Mouse (Mus musculus) left cerebral cortex, adult 9 months (tissue): ENCODE data around the gene Cela2a.

Experiments
- DNase-seq, 2 experiments: peaks; one replicate each; pipeline ENCODE4 v3.0.0; 2022; ENCODE audit warnings: low spot score in 2 of 2

Cela2a gene

DNA sequence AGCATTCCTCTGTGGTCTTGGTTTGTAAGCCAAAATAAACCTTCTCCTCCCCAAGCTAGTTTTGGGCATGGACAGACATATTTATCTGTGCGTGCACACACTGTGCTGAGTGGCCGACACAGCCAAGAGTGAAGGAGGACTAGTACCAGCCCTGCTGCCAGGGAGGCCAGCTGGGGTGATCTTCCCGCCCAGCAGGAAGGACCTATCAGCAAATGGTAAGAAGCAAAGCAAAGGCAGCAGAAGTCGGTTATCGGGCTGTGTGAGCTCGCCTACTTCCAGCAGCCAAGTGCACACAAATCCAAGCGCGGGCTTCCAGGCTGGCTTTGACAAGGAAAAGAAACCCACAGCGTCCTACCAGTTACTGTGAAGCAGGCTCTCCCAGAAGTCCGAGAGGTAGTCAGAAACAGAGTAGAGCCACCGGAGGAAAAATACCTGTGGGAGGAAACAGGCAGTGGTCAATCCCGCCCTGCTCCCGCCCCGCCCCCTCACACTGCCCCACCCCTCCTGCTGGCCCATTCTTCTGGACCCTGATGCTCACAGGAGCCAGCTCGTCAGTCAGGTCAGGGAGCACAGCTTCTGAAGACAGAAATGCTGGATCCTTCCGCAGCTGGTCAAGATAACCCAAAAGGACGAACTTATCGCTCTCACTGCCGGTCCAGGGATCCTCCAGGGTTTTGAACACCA is 58.5 kb downstream of the Cela2a start:
- DNase-seq, result peak in 1 of 2 experiments; percentile 33

DNA sequence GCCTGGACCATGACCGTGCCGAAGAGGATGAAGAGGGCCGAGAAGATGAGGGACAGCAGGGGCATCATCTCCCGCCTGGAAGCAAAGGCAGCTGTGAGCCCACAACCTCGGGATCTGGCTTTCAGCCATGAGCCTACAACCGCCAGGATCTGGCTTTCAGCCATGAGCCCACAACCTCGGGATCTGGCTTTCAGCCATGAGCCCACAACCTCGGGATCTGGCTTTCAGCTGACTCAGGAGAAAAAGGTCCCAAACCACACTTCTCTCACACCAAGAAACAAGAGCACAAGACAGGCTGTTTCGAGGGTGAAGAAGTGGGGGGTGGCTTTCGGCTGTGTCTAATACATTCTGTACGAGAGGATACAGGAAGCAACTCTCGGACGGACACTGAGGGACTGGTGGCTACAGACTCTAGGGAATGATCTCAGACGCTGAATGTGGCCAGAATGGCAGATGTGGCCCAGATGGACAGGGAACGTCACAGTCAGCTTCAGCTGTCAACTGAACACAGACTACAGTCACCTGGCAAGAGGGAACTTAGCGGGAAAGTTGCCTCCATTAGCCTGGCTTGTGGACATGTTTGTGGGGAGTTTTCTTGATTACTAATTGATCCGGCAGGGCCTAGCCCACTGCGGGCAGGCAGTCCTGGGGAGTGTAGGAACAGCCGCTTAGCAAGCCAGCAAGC is 59.1 kb downstream of the Cela2a start:
- peak in 1 of 2 experiments; percentile 56 for DNase-seq

DNA sequence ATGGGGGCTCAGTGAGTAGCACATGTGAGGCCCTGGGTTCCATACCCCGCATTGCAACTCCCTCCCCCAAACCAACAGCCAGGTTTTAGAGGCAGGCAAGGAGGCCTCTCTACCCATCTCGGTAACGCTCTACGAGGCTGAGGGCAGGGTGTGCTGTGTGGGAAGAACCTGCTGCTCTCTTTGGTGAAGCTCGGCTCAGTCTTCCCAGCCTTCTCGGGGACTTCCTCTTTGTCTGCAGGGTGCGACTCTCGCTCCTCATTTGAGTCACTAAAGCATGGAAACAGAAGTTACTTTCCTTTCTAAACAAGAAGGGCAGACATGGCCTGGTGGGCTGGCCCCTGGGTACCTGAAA is 59.7 kb downstream of the Cela2a start:
- no peak for DNase-seq

DNA sequence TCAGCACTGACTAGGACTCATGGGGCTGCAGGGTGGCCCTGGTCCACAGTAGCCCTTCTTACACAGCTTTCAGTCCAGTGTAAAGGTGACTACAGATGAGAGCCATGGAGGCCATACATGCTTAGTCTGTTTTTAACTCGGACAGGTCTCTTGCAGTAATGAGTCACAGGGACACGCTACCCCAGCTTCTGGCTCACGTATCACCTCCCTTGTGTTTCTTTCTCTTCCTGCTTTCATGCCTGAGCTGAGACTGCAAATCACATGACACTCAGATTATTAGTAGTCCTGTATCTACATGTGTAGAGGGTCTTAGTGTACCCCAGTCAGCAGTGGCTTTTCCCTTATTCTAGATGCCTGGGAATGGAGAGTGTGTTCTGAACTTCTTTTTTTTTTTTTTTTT is 61.0 kb downstream of the Cela2a start:
- no peak for DNase-seq
